Mouse (Mus musculus) heart, postnatal 0 days (tissue): ENCODE results near the gene Serpinf2. TPM values are rescaled to one million over a fixed set of nuclear protein-coding genes. Genes with fewer than 3 reads are reported as not detected.

Source experiments
- ATAC-seq: fragments of 200-750 bp; cut with Nextera tagmentation; 2 replicates; pipeline ENCODE4 v1.8.0; 2017; ENCODE audit warnings: low read depth, moderate number of reproducible peaks, moderate library complexity; ENCODE audit not compliant: insufficient read depth
- DNase-seq: peaks from one replicate; pipeline ENCODE4 v3.0.0-alpha.2; 2016; ENCODE audit warnings: low spot score
- H3K27ac ChIP-seq: fragments of 300-500 bp; sonication (generic); 2 replicates; pipeline ENCODE4 v1.5.1; 2014; ENCODE audit warnings: low read depth, mild to moderate bottlenecking
- H3K27me3 ChIP-seq: fragments of 300-500 bp; sonication (generic); 2 replicates; pipeline ENCODE4 v1.6.1; 2014; ENCODE audit warnings: low read length, mixed read lengths; ENCODE audit not compliant: control insufficient read depth, insufficient read depth
- H3K36me3 ChIP-seq: fragments of 300-500 bp; sonication (generic); replicated peaks from 2 replicates; pipeline ENCODE4 v1.6.1; 2014; ENCODE audit warnings: low read length, mixed read lengths; ENCODE audit not compliant: control insufficient read depth, insufficient read depth
- H3K4me1 ChIP-seq: fragments of 300-500 bp; sonication (generic); 2 replicates; pipeline ENCODE4 v1.6.1; 2014; ENCODE audit warnings: antibody characterized with exemption; ENCODE audit not compliant: control insufficient read depth, insufficient read depth
- H3K4me2 ChIP-seq: fragments of 300-500 bp; sonication (generic); 2 replicates; pipeline ENCODE4 v1.6.1; 2014; ENCODE audit warnings: low read depth, mild to moderate bottlenecking, low read length, moderate library complexity
- H3K4me3 ChIP-seq: fragments of 300-500 bp; sonication (generic); 2 replicates; pipeline ENCODE4 v1.5.1; 2014; ENCODE audit warnings: low read depth, low read length
- H3K9ac ChIP-seq: fragments of 300-500 bp; sonication (generic); replicated peaks from 2 replicates; pipeline ENCODE4 v1.6.1; 2014; ENCODE audit warnings: low read depth, low read length, mixed read lengths
- H3K9me3 ChIP-seq: fragments of 300-500 bp; sonication (generic); replicated peaks from 2 replicates; pipeline ENCODE4 v1.6.1; 2016; ENCODE audit warnings: low read length; ENCODE audit not compliant: control insufficient read depth
- CTCF ChIP-seq: IDR thresholded peaks from 2 replicates; pipeline ENCODE4 v1.5.1; 2016; ENCODE audit warnings: antibody characterized with exemption, control low read depth, low read depth
- EP300 ChIP-seq: IDR thresholded peaks from 2 replicates; pipeline ENCODE4 v1.6.1; 2016; ENCODE audit warnings: antibody characterized with exemption, low read depth
- WGBS: fragments of 180-500 bp; shearing (Covaris S2); extraction: QIAGEN DNeasy Blood & Tissue Kit; methylation state at CpG from one replicate; pipeline ENCODE4 v1.1.7; 2014; 5-methylcytosine and 5-hydroxymethylcytosine counted together
- polyA plus RNA-seq: library from polyadenylated mRNA; unstranded; fragments of >200 nt; fragmentation: Nextera tagmentation; extraction: Ambion mirVana; gene quantifications from 2 replicates; pipeline ENCODE4 v1.2.1, GENCODE M21; 2015
- total RNA-seq: library from RNA; depleted of rRNA; stranded (reverse); fragments of >200 nt; gene quantifications from 2 replicates; pipeline ENCODE4 v1.2.3, GENCODE M21; 2014; ENCODE audit warnings: low replicate concordance; rRNA removed

Serpinf2 gene
- 1.2 and 2.4 TPM in 2 replicates for total RNA-seq
- not detected in 2 replicates for polyA plus RNA-seq

- TF ChIP-seq EP300: no peak
- no peak for TF ChIP-seq CTCF
- 93% methylated on average over 6 of the region's 6 CpGs for WGBS
- Histone ChIP-seq H3K27ac (no peak within 1 kb of the TSS), H3K36me3 (peaks cover 18% of the 10 kb centered on the region), H3K4me2 (no peak within 1 kb of the TSS), H3K27me3 (no peaks in the 10 kb centered on the region), H3K4me3 (no peak within 1 kb of the TSS), H3K9ac (no peak within 1 kb of the TSS), H3K4me1 (no peaks in the 10 kb centered on the region), H3K9me3 (peaks cover 2% of the 10 kb centered on the region; the same call in 1 of the 2 replicates)
- no peak for DNase-seq
- ATAC-seq: no peak
These were observed at the start of gene Serpinf2 for GRCm38 (mm10) chr11:75439363-75439762. TSS of gene Serpinf2 (minus strand) at chr11:75439591.

- Histone ChIP-seq H3K9ac (peak overlapping the region; percentile 82), H3K36me3 (peaks cover 32% of the 10 kb centered on the region), H3K27ac (no peak overlapping the region), H3K4me3 (peak overlapping the region; percentile 76), H3K27me3 (no peaks in the 10 kb centered on the region), H3K4me2 (peak overlapping the region; percentile 83), H3K4me1 (peaks cover 10% of the 10 kb centered on the region), H3K9me3 (no peaks in the 10 kb centered on the region)
- WGBS: 30% methylated on average over 6 of the region's 6 CpGs
- TF ChIP-seq EP300 (no peak), CTCF (no peak)
- DNase-seq (no peak), ATAC-seq (no peak)
These were observed 48.1 kb upstream of the Serpinf2 start for GRCm38 (mm10) chr11:75487496-75487895.

GRCm38 (mm10) chr11:75486601-75487285 is 47.4 kb upstream of the Serpinf2 start, which contains the start of gene Prpf8:
TSS of gene Prpf8 (plus strand) at chr11:75486816.
- Histone ChIP-seq H3K4me2 (peak within 1 kb of the TSS; percentile 83), H3K36me3 (peaks cover 24% of the 10 kb centered on the region), H3K9ac (peak within 1 kb of the TSS; percentile 82), H3K27me3 (no peaks in the 10 kb centered on the region), H3K9me3 (no peaks in the 10 kb centered on the region), H3K4me1 (peaks cover 10% of the 10 kb centered on the region), H3K4me3 (peak within 1 kb of the TSS; percentile 76), H3K27ac (peak within 1 kb of the TSS; percentile 73)
- TF ChIP-seq CTCF (no peak), EP300 (no peak)
- DNase-seq: peak; percentile 99
- under 1% methylated on average over 49 of the region's 52 CpGs for WGBS
- ATAC-seq: peak; percentile 100

GRCm38 (mm10) chr11:75486192-75486591 is 46.8 kb upstream of the Serpinf2 start:
- Histone ChIP-seq H3K27me3 (no peaks in the 10 kb centered on the region), H3K9ac (no peak overlapping the region), H3K4me1 (peaks cover 10% of the 10 kb centered on the region), H3K4me3 (no peak overlapping the region), H3K27ac (no peak overlapping the region), H3K9me3 (no peaks in the 10 kb centered on the region), H3K36me3 (peaks cover 19% of the 10 kb centered on the region), H3K4me2 (0 out of 2 replicates have a peak overlapping the region, but pooled peaks have one; percentile 25)
- 20% methylated on average over 3 of the region's 3 CpGs for WGBS
- no peak for TF ChIP-seq CTCF
- no peak for TF ChIP-seq EP300
- DNase-seq: no peak
- no peak for ATAC-seq

- H3K9ac ChIP-seq: no peak overlapping the region
- DNase-seq: no peak
- no peak overlapping the region for H3K4me2 ChIP-seq
- no peaks in the 10 kb centered on the region for H3K36me3 ChIP-seq
- WGBS: 73% methylated on average over 7 of the region's 7 CpGs
- no peak overlapping the region for H3K27ac ChIP-seq
- no peaks in the 10 kb centered on the region for H3K9me3 ChIP-seq
- ATAC-seq: no peak
- TF ChIP-seq EP300 (no peak), CTCF (no peak)
- no peaks in the 10 kb centered on the region; the same call in 1 of the 2 replicates for H3K4me1 ChIP-seq
- no peak overlapping the region for H3K4me3 ChIP-seq
- no peaks in the 10 kb centered on the region for H3K27me3 ChIP-seq
These were observed 34.0 kb upstream of the Serpinf2 start for GRCm38 (mm10) chr11:75473376-75473775.
